Mouse (Mus musculus): ENCODE results near the gene Glod4.

- no peak for TF ChIP-seq POLR2A (IDR thresholded peaks at IDR 0.05; ENCODE audit: low read depth, low read length)
- TF ChIP-seq CTCF (IDR thresholded peaks at IDR 0.05; ENCODE audit: extremely low read depth, insufficient read depth, insufficient read length, insufficient replicate concordance) = no peak
These were observed 133.1 kb downstream of the Glod4 start for GRCm38 (mm10) chr11:76110416-76110815.

Data from spleen, adult 2 months (tissue).